Mouse (Mus musculus): Measurements from ENCODE around the gene Ttll11.
A peak's percentile ranks its signal among the peaks of the same experiment; 100 is the strongest.

The Ttll11 gene

DNA sequence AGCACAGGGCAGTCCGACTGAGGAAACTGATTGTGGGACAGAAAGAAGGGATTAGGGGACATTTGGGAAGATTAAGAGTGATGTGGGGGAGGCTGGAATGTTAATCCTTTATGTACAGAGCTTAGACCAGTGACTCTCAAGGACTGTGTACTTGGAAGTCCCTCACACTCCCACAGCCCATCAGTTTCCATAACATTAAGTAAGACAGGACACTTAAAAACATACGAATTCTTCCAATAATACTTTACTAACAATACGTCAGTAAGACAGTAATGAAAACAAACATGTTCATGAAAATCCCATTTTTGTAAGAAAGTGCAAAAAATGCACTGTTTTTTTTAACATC is 127.6 kb downstream of the Ttll11 start:
- no peak for DNase-seq (ENCODE audit: extremely low spot score)

GRCm38 (mm10) chr2:35851420-35852163 is 128.1 kb downstream of the Ttll11 start:
- DNase-seq (ENCODE audit: extremely low spot score), result no peak

- no peak for DNase-seq (ENCODE audit: extremely low spot score)
These were observed 130.0 kb downstream of the Ttll11 start for GRCm38 (mm10) chr2:35849632-35850230.

GRCm38 (mm10) chr2:35845611-35846504 is 133.9 kb downstream of the Ttll11 start:
- DNase-seq (ENCODE audit: extremely low spot score), result no peak

DNA sequence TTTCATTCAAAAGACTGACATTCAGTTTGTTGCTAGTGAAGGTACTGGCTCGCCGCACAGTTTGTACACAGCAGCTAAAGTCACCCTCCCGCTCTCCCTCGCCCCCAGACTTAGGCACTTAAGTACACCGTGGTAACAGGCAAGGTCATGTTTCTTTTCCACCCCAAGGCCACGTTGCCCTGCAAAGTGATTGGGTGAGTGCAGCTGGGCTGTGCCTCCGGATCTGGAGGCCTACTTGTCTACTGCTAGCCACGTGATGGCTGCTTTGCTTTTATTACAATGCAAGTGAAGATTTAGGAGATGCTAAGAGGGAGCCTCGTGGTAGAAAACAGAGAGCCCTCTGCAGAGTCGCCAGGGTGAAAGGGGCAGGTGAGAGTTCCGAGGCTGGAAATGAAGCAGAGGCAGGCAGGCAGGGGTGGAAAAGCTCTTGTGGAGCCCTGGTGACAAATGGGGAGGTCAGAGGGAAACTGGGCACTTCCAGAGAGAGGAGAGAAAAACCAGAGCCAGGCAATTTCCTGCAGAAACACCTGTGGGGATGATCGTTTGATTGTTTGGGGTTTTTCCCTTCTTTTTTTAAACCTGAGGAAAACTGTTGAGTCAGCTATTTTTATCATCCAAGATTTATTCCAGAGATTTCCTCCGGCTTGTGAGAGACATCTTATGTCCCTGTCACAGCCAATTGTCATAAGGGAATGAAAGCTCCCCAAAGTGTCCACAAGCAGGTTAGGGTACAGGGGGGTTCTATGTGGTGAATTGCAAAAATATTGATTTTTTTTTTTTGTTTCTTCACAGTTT is 135.6 kb downstream of the Ttll11 start:
- DNase-seq (ENCODE audit: extremely low spot score), result peak; percentile 42

DNA sequence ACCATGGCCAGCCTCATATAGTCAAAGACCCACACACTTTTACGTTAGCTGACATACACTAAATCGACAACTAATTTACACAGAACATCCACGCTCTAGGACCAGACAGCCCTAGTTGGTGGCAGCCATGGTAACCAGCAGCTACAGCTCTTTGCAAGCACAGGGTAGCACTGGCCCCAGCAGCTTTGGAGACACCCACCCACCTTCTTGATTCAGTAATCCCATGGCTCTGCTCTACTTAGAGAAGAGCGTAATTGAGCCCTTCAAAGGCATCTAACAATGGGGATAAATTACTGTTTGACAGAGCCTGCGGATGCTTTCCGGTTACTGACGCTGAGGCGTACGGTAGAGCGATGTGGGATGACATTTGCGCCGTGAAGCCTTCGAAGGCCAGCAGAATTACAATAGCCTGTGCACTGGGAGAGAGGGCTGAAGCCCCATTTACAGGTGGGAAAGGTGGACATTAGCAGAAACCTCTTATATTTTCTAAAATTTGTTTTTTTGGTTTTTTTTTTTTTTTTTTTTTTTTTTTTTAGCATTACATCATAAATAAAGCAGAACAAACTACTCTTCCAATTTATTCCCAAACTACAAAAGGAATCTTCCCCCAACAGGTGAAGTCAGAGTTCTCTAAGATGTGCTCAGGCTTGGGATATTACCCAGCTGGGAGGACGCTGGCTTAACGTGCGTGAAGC is 136.8 kb downstream of the Ttll11 start:
- no peak for DNase-seq (ENCODE audit: extremely low spot score)

DNA sequence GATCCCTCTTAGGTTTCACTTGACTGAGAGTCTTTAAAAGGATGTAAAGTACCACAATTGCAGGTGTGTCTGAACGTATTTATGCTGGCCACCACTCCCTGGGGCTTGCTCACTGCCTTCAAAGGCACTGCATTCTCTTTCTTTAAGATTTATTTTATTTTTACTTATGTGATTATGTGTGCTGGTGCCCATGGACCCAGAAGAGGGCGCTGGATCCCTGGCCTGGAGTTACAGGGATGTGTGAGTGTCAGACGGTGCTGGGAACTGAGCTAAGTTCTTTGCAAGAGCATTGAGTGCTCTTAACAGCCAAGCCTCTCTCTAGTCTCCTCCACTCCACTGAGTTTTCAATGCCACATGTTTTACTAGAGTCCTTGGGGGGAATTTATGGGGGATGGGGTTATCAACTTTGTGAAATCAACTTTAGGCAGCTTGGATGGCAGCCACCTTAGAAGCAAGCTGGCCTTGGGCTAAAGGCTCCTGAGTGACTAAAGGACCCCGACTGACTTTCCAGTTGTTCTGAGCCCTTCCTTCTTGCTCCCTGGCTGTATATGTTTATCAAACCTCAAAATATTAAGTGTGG is 137.8 kb downstream of the Ttll11 start:
- no peak for DNase-seq (ENCODE audit: extremely low spot score)

DNA sequence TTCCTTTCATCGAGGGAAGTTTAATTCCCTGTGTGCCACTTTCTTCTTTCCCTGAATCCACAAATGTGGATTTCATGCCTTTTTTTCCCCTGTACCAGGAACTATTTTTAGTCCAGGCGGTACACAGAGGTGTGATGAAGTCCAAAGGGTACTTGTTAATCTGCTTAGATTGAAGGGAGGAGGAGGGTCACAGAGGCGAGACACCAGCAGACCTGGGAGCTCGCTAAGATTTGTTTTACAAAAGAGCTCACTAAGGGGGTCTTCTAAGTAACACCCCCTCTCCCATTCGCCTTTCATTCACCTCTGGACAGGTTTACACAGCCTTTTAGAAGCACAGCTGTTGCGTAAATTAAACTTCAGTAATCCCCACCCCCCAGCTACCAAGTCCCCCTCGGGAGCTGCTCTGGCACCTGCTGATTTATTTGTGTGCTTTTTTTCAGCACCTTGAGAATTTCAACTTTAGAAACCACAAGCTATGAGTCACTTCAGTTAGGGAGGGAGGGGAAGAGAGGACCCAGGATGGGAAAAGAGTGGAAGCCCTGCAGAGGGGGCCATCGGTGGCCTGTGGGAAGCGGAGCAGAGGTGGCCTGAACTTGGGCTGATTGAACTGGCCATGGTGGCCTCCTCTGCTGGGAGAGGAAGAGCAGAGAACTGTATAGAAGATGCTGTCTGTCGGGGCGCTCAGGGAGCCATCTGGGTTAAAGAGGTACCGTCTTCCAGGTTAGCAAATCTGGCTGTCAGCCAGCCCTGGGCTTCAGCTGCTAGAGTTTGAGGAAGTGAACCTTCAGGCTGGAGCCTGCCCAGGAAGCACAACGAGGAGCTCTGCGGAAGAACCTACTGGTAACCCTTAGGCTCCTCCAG is 138.5 kb downstream of the Ttll11 start:
- DNase-seq (ENCODE audit: extremely low spot score), result no peak

- no peak for DNase-seq (ENCODE audit: extremely low spot score)
These were observed 140.8 kb downstream of the Ttll11 start for GRCm38 (mm10) chr2:35838751-35839479.

GRCm38 (mm10) chr2:35834198-35834913 is 145.4 kb downstream of the Ttll11 start:
- no peak for DNase-seq (ENCODE audit: extremely low spot score)

DNA sequence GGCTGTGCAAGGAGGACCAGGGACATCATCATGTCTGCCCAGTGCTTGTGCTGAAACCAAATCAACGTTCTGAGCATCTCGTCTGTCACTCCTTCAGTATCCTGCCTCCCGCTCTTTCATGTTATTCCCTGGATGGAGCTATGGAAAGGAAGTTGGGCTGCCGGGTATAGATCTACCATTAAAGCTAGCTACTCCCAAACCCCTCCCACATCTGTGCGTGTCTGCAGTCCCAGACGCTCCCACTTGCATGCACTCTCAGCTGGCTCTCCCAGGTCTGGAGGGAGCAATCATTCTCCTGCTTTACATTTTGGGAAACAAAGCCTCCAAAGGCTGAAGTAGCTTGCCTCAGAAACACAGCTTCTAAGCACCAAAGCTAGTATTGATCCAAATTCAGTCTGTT is 146.2 kb downstream of the Ttll11 start:
- DNase-seq (ENCODE audit: extremely low spot score), result no peak

DNA sequence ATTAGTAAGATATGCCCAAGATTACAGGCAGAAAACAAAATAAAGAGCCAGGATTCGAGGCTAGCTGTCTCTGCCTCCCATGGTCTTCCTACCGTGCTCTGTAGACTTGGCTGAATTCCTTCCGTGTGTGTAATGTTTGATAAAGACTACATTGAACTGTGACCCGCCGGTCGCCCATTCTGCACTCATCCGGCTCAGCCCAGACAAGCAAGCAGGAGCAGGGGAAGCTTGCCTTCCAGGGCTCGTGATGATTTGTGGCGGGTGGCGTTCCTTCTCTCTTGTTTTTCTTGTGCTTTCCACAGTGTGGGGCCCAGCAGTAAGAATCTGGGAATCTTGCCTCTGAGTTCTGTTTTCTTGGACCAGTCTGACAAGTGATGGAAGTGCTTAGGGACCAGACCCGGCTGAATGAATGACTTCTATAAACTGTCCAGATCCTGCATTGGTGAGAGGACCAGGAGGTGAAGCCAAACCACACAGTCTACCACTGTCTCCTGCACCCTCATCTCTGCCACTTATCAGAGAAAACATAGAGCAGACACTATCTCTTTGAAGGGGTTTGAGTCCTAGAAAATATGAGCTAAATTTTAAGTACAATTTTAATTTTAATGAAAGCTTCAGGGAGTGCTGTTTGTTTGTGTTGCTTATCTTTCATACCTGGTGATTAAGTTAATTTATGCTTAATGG is 146.8 kb downstream of the Ttll11 start:
- no peak for DNase-seq (ENCODE audit: extremely low spot score)

DNA sequence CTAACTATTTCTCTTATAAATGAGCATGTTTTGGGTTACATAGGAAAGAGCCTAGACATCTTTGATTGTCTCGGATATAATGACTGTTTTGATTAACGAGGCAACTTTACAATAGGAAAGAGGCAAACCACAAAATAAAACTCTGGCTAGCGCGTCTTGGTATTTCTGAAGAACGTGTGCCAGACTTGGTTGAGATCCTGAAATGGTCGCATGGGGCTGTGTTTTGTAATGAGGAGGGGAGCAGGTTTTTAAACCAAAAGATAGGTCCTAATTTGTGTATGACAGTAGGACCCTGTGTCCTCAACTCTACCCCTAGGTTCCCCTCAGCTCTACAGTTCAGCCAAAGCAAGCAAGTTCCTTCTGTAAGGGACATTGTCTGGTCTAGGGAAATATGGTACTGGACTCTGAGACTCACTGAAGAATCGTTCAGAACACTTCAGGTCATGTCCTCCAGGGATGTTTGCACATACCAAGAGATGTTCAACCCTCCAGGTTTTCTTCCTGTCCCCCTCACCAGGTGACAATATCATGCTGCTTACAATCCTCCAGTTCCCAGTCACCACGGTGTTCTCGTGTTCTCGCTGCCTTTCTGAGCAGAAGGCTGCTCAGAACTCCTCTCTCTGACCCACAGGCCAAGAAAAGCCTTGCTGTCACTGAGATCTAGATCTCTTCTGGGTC is 147.7 kb downstream of the Ttll11 start:
- no peak for DNase-seq (ENCODE audit: extremely low spot score)

DNA sequence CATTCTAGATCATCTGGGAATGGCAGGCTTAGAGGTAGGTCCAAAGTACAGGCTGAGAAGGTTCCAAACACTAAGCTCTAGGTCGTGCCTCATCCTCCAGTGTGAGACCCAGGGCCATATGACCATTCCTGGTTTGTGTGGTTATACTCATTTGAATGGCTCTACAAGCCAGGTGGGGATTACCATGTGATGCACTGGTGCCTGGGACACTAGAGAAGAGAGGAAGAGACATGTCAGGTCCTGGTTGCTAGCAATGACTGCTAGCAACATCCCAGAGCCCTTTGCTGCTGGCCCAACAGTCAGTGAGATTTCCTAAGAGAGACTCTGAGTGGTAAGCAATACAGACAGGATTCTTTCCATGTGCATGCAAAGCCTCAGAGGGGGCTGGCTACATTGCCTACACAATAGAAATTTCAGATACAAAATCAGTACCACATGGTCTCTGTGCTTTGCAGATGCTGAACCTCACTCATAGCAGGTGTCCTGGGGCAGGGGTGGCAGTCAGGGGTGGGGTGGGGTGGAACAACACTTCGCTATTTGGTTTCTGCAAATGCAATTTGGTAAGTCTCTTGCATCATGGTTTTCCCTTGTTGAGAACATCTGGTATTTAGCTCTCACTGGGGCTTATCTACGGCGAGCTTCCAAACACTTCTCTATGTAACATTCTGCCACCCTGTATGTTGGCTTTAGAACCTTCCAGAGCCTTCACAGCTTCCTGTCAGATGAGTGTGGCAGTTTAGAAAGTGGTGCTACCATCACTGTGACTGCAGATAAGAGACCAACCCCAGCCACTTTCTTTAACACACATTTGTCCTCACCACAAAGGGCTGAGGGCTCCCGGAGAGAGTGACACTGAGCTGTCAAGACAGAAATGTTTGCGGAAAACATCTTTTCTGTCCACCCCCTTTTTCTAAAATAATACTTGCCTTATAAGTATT is 148.5 kb downstream of the Ttll11 start:
- no peak for DNase-seq (ENCODE audit: extremely low spot score)

DNA sequence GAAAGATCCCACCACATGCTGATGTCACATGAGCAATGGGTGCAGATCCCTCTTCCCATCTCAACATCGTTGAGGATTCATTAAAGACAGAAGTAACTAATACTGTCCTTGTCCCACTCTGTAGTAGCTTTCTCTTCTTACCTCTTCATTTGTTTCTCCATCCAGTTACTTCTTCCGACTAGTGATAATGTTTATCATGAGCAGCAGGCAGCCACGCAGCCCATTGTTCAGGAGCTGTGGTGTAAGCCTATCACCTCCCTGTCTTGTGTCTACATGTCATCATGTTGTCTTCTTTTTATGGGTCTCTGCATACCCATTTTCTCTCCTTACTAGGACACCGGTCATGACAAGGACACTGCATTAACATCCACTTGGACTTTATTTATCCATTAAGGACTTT is 150.6 kb downstream of the Ttll11 start:
- DNase-seq (ENCODE audit: extremely low spot score), result no peak

DNA sequence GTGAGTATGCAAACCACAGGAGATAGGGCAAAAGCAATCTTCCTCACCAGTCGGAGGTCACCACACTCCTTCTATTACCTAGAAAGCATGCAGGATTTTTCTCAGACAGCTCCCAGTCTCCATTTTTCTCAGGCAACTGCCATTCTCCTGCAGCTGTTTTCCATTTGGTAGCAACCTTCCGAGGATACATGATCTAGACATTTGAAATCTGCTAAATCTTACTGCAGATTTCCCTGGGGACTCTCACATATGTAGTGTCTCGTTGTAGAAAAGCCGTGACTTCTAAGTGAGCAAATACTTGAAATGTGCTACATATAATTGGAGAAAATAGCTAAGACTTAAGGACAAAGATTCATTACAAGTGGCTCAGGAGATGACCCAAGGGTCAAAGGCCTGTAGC is 151.8 kb downstream of the Ttll11 start:
- no peak for DNase-seq (ENCODE audit: extremely low spot score)

Data from embryo, embryonic 9.5 days (tissue).